Mouse (Mus musculus): ENCODE measurements around the gene Samd4.

DNA sequence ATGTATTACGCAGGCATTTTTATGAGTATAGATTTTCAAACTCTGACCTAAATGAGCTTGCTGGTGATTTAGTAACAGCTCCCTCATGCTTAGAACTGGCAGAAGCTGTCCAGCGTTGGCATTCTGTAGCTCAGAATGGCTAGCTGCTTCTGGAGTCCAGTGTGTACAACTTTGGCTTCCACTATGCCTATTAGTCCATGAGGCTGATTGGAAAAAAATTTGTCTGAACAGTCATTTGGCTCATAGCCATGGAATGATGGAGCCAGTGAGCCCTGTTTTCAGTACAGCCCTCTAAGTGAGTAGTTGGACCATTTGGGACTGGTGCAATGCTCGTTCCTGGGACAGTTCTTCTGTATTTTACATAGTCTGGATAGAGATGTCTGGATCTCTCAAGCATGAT, 34.9 kb downstream of the Samd4 start:
- TF ChIP-seq CTCF (IDR thresholded peaks at IDR 0.05; ENCODE audit: low read depth) (no peak), EP300 (IDR thresholded peaks at IDR 0.05; ENCODE audit: low read depth) (no peak)
